Mouse (Mus musculus): ENCODE data around the gene Tle3.

DNA sequence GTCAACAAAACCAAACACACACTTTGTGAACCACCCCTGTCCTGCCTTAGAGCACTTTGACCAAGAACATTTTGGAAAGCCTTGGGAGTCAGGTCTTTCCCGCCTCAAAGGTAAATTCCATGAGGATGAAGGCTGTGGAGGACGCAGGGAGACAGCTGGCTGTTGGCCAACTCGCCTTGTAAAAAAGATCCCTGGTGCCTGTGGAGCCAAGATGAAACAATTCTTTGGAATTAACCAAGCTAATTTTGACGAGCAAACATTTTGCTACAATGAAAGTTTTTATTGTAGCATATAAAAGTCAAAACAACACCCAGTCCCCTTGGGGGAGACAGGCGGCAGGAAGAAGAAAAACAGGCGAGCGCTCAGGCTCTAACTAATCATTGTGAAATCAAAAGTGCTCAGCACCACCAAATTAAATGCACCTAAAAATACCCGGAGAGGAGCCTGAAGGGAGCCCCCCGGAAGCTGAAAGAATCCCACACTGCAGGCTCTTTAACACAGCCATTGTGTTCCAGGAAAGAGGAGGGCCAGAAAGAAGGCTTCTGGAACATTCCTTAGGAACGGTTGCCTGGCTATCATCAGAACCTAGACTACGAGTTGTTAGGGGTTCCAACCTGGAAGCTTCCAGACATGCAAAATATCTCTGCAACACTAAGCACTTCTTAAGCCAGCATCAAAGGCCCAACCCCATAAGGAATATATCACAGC, 69.2 kb downstream of the Tle3 start:
- TF ChIP-seq CTCF (conservative IDR thresholded peaks at IDR 0.05; ENCODE audit: low read length) (no peak), POU5F1 (IDR thresholded peaks at IDR 0.05; ENCODE audit: borderline replicate concordance, low read length) (no peak)
